Mouse (Mus musculus): ENCODE results near the gene Zfp341.

GRCm38 (mm10) chr2:154632203-154632780 is 19.2 kb downstream of the Zfp341 start:
- no peak for TF ChIP-seq USF2 (IDR thresholded peaks at IDR 0.05; ENCODE audit: borderline replicate concordance in 1 of 2, insufficient read depth in 1 of 2, low read depth in 1 of 2, low read length in 2 of 2)
- no peak for TF ChIP-seq USF1 (IDR thresholded peaks at IDR 0.05; ENCODE audit: low read depth, low read length)
- no peak for TF ChIP-seq CTCF (IDR thresholded peaks at IDR 0.05 in 2 of 3, conservative IDR thresholded peaks at IDR 0.05 in 1 of 3; ENCODE audit: control insufficient read depth in 1 of 3, insufficient read depth in 1 of 3, low read depth in 2 of 3, low read length in 3 of 3, poor library complexity in 1 of 3, severe bottlenecking in 1 of 3)
- no peak for TF ChIP-seq ETS1 (IDR thresholded peaks at IDR 0.05; ENCODE audit: low read depth, low read length)
- TF ChIP-seq ZKSCAN1 (IDR thresholded peaks at IDR 0.05; ENCODE audit: low read depth, low read length): no peak
